Mouse (Mus musculus): ENCODE measurements around the gene BC005624.

BC005624 gene

DNA sequence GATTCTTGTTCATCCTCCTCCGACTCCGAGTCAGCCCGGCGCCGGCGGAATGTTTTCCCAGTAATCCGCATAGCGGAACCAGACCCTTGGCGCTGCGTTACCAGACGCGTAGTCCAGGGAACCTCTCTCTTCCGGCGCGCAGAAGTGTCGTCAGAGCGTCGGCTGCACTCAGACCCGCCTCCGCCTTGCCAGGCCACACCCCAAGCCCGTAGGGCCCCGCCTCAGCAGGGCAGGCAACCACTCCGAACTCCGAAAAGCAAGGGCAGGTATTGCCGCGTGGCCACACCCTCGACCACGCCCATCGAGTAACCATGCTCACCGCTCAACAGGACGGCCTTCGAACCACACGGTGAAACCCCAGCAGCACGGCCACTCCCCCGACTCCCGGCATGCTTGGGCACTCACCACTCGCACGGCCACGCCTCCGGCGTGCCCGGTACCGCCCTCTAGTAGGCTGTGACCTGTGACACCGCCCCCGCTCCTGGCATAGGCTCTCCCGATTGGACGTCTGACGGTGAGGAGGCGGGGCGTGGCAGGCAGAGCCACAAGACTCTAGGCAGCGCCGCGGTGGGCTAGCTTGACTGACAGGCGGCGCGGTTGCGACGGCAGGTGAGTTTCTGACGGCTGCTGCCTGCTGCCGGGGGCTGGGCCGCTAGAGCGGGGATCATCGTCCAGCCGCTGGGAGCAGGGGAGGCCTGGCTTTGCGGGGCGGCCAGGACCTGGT is at the start of gene BC005624, which contains the start of gene Usp20:
BC005624 (minus strand) TSS at position 412 of the 724 bp plus-strand sequence.
Usp20 (plus strand) TSS at position 490 of the 724 bp plus-strand sequence.
- peak; percentile 100 for DNase-seq (ENCODE audit: low spot score)

DNA sequence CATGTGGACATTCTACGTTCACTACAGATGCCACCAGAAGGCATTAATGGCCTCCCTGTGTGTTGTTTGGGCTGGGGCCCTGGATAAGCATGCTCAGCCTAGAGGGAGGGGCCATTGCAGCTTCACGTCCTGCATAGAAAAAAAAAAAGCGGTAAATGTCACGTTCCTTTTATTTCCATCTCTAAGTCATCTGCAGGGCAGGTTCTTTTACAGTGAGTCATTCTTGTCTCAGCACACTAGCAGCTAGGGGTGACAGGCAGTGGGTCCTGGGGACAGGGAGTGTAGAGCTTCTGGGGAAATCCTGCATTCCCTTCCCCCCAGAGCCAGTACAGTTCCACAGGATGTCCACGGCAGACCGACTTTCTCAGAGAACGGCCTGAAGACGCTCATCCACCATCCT is 44.6 kb upstream of the BC005624 start:
- DNase-seq (ENCODE audit: low spot score): no peak

DNA sequence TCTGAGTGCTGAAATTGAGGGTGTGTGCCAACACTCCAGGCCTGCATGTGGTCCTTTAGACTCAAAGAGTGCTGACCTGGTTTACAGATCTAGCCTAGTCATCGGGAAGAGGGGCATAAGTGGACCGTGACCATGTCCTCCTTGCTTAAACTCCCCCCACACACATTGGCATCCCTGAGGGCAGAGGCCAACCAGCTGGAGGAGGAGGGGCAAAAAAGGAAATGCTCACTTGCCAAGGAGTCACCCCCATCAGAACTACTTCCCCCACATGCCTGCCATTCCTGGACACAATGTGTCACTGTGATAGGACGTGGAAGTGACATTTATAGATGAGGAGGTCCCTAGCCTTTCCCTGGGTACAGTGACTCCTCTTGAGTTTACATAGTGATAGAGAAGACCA is 43.5 kb upstream of the BC005624 start:
- no peak for DNase-seq (ENCODE audit: low spot score)

DNA sequence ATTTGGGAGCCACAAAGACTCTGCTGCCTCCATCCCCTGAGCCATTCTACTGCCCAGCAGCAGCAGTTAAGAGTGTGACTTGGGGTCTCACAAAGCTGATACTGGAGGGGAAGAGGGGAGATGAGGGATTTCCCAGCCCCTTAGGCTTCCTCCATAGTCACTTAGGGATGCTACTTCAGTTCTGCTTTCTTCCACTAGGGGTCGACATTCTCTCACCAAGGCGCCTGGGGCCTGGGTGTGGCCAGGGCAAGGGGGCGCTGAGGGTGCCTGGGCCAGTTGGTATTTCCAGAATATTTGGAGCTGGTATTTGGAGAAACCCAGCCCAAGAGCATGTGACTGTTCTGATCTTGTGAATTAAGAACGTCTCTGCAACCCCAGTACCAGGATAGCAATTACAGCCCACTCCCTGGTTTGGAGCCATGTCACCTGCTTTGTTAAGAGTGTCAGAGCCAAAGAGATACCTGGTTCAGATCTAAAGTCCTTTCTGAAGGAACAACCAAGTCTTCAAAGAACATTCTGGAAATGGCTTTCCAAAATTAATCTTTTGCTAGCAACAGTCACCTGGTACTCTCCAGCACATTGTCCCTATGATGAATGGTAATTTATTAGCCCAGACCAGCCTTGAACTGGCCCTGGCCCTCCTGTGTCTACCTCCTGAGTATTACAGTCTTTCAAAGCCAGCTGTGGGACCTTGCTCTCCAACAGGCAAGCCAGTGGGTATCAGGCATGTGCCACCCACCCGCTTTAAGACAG is 42.8 kb upstream of the BC005624 start:
- peak; percentile 66 for DNase-seq (ENCODE audit: low spot score)

DNA sequence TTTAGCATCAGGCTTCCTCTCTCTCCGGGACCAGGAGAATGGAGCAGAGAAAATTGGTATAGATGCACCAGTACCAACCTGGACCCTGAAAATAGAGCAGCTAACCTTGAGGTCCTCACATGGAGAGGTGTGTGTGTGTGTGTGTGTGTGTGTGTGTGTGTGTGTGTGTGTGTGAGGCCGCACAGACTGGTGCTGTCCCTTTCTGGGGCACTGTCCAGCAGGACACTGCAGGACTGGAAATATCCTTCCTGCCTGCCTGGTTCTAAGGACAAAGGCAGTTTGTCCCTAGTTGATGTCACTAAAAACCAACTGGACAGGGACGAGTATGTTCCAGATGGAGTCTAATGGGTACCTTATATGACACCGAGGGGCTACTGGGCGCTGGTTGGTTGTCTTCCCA is 41.9 kb upstream of the BC005624 start:
- DNase-seq (ENCODE audit: low spot score): no peak

DNA sequence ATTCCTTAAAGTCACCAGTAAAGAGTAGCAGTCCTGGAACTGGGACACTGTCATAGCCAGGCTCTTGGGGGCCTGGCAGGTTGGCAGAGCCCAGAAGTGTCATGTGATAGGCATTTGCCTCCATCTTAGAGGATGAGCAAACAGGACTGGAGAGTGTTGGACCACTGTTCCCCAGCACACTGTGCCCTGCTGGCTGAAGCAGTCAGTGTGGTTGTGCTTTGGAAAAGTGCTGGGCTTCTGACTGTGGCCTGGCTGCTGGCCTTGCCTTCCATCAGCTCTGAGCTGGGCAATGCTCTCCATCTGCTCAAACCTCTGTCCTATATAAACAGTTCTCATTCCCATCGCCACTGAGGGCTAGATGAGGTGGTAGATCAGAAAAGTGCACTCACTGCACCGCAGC is 38.2 kb upstream of the BC005624 start:
- no peak for DNase-seq (ENCODE audit: low spot score)

DNA sequence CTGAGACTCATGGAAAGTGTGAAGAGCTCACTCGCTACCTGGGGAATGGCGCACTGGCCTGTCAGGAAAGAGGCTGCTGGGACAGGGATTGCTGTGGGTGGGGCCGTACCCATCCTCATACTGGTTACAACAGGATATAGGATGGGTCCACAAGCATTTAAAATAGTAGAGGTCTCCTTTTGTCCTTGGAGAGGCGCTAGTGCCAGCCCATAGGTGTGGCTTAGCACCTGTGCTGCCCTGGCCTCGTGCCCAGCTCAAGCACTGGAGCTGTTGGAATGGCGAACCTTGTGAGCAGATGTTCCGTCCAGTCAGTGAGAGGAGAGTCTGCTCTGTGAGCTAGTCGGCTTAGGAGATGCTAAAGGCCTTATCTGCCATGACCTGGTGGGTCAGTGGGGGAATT is 37.0 kb upstream of the BC005624 start:
- DNase-seq (ENCODE audit: low spot score): no peak

DNA sequence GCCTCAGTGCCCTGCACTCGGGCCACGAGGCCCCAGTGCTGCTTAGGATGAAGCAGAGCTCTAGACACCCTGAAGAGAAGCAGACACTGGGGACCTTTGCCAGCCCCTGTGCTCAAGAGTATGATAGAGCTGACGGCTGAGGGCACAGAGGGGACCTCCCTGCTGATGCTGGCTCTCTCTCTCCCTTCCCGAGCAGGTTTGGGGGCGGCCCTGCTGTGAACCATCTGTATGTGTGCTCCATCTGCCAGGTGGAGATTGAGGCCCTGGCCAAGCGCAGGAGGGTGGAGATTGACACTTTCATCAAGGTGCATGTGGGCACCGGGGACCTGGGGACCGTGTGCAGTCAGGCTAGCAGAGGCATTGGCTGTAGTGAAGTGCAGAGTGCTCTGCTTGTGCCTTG is 36.5 kb upstream of the BC005624 start:
- DNase-seq (ENCODE audit: low spot score): no peak

DNA sequence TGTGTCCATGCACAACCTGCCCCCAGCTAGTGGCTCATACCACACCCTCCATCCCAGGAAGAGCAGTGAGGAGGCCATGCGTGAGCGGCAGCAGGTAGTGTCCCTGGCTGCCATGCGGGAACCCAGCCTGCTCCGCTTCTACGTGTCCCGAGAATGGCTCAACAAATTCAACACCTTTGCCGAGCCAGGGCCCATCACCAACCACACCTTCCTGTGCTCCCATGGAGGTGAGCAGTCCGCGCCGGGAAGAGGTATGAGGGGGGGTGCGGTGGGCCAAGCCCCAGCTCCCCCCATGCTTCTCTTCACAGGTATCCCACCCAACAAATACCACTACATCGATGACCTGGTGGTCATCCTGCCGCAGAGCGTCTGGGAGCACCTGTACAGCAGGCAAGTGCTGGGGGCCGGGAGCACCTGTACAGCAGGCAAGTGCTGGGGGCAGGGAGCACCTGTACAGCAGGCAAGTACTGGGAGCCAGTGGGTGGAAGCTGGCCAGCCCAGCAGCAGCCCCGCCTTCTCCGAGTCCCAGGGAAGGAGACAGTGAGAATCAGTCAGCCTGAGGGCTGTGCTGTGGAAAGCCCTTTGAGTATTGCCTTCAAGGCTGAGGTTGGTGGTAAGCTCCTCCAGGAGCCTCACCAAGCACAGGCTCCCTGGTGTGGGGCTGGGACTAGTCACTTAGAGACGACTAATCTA is 35.8 kb upstream of the BC005624 start:
- DNase-seq (ENCODE audit: low spot score): no peak

DNA sequence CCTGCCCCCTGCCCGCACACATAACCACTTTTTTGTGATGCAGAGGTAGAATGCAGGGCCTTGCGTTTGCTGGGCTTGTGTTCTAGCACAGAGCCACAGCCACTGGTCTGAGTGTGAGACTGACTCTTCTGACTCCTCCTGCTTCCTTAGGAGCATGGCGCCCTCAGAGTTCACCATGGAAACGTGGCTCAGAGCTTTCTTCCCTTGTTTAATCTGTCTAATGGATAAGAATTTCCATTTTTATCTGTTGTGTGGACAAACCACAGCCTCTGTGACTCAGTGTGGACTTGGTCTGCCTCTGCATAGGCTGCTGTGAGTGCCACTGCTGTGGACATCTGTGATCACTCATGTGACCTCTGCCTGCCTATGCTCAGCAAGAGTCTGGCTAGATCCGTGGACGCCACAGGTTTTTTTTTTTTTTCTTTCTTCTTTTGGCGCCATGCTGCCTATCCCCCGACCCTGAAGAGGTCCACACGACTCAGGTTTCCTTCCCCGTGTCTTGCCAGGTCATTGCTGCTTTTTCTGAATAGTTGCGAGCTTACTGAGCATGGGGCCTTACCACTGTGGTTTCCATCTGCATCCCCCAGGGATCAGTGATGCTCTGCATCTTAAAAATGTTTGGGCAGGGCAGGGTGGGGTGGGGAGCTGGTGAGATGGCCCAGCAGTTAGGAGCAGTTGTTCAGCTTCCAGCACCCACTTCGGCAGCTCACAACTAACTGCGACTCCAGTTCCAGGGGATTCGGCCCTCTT is 31.5 kb upstream of the BC005624 start:
- DNase-seq (ENCODE audit: low spot score): no peak

DNA sequence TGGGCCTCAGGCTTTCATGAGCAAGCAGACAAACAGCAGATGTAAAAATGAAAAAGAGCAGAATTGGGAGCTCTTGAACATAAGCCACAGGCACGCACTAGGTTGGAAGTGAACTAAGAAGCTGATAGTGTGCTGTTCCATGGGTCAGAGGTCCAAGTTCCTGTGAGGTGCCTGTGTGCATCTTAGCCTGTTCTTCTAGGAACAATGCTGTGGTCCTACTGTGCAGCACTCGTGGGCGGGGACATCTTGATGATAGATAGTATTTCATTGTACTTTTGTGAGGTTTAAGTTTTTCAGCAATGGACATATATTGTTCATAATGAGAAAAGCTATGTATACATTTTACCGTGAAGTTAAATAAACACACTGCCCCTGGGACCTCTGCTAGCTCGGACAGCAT is 25.2 kb upstream of the BC005624 start:
- no peak for DNase-seq (ENCODE audit: low spot score)

DNA sequence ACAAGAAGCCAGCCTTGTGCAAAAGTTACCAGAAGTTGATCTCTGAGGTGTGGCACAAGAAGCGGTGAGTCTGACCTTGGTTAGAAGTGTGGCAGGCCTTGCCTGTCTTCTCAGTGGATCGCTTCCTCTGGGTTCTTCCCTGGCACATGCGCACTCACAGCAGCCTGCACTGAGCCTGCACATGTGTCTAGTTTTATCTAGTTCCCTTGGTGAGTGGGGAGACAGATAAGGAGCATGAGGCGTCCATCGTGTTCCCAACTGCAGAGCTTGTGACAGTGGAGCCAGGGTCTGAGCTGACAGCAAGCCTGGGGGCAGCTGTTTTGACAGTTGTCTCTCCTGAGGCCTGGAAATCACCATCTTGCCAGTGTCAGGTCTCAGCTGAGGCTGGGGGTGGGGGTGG is 24.4 kb upstream of the BC005624 start:
- no peak for DNase-seq (ENCODE audit: low spot score)

DNA sequence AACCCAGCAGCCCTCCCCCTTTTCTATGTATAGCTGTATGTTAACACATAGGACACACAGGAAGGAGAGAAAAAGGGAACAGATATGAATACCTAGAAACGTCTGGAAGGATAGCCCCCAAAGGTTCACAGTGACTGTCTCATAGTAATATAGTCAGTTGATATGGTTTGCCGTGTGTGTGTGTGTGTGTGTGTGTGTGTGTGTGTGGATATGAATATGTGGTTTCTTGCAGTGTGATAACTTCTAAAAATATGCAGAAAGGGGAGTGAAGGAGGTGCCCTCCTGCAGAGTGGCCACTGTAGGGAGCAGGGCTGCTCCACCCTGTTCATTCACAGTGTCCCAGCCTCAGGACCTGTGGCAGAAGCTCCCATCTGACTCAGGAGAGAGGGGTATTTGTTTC is 23.5 kb upstream of the BC005624 start:
- DNase-seq (ENCODE audit: low spot score): no peak

DNA sequence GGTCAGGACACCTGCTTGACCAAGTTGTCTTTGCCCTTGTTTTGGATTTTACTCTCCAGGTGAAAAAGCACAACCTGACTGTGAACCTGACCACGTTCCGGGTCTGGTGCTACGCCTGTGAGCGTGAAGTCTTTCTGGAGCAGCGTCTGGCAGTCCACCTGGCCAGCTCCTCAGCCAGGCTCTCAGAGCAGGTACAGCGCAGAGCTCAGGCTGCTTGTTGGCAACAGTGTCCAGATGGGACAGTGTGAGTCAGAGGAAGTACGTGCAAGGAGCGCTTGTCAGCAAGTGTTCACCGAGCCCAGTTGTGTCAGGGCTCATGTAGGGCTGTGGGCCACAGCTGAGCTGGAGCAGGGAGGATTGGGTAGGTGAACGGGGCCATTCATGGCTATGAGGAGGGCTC is 20.9 kb upstream of the BC005624 start:
- DNase-seq (ENCODE audit: low spot score): no peak

DNA sequence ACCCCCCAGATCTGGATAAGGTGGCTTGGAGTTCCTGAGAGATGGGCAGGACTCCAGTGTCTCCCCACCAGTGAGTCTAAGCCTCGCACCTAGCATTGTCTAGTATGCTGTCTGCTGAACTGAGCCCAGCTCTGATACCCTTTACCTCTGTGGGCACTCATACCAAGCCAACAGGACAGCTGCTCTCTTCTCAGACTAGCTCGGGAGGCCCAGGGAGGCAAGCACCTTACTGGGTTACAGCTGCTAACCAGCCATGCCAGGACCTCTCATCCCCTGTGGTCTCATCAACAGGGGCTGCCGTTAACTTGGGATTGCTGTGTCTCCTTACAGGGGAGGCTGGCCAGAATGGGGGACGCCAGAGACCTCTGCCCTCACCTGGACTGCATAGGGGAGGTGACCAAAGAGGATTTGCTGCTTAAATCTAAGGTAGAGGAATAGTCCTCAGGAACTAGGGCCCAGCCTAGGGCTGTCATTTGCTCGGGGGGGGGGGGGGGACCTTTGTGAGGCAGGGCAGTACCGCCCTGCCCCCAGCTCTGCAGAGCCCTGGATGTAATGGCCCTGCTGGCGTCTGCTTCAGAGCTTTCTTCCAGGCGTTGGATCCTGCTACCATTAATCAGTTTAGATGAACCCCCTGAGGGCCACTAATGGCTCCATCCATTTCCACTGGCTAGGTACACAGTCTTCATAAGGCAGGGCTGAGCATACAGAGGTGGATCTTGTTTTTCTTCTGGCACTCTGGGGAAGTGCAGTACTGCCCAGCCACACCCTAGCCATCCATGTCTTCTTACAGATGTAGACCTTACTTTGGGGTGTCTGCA is 16.7 kb upstream of the BC005624 start:
- DNase-seq (ENCODE audit: low spot score): no peak

DNA sequence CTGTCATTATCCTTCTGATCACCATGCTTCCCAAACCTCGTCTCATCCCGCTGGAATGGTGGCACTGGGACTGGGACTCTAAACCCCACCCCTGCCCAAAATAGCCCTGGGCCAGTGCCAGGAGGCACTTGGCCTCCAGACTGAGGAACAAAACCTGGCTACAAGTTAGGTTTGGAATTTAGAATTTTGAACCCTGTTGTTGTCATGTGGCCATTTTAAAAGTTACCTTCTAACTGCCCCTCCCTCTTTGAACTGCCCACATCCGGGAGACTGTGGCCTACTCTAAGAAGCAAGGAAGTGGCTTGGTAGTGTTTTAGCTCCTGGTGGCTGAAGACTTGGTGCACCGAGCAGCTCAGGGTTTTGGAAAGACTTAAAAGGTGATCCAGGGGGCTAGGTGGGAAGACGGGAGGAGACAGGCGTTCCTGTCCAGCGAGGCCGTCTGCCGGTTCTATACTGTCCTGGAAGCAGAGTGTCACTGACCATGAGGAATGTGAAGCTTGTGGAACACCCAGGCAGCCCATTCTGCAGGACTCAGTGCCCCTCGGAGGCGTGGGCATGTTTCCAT is 13.5 kb upstream of the BC005624 start:
- DNase-seq (ENCODE audit: low spot score): no peak

DNA sequence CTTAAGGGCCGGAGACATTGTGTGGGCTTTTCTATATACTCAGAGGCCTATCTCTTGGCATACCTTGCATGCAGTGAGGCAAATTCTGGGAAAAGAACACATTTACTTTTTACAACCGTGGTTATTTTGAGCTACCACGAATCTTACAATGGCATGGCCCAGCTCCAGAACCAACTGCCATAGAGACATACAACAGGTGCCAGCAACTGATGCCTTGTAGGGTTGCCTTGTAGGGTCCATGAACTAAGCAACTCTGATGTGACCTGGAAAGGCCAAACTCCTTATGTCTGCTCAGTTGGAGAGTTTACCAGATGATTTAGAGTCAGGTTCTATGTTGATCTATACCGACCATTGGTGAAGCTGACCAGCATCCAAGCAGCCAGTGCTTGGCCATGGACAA is 12.9 kb upstream of the BC005624 start:
- no peak for DNase-seq (ENCODE audit: low spot score)

DNA sequence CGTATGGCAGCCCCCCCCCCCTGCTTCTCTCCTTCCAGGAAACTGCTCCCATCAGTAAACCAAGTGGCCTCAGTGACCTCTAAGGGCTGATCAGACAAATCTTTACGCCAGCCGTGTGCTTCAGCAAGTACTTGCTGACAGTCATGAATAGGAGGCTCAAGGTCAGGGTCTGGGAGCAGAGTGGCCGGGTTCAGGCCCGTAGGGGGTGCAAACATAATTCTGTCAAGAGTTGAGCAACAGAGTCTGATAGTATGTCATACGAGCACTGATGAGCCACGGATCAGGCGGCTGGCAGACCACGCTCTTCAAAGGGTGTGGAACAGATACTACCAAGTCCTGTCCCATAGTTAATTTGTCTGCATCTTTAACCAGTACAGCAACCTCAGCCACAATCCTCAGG is 8.2 kb upstream of the BC005624 start:
- no peak for DNase-seq (ENCODE audit: low spot score)

DNA sequence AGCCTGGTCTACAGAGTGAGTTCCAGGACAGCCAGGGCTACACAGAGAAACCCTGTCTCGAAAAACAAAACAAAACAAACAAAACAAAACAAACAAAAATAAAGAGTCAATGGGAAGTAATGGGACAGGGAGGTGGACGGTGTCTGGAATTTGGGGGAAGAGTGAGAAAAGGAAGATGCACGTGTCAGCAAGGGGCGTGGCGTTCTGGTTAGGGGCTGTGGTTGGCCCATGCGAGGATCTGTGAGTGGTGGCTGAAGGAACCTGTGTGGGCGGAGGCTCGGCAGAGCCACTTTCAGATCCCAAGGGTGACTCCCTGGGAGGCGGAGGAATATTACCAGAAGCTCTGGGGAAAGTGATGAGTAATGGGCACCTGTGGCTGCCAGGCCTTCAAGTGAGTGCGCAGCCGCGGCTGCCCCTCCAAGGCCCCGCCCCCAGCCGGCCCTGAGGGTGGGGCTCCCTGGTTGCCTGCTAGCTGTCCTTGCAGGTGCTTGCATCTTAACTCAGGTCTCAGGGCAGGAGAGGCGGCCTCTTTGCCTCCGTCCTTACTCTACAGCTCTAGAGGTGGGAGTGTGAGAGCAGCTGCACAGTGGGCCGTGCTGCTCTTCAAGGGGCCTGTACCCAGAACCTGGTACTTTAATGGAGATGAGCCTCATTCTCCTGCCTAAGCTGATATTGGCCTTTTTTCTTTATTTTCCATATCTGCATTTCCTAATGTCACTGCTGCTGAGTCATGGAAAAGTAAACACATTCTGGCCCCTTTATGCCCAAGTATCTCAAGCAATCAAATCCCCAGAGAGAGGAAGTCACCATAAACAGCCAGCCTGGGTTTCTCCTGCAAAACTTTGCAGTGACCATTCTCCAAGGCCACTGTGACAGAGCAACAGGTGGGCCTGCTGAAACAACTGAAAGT is 3.4 kb upstream of the BC005624 start:
- no peak for DNase-seq (ENCODE audit: low spot score)

DNA sequence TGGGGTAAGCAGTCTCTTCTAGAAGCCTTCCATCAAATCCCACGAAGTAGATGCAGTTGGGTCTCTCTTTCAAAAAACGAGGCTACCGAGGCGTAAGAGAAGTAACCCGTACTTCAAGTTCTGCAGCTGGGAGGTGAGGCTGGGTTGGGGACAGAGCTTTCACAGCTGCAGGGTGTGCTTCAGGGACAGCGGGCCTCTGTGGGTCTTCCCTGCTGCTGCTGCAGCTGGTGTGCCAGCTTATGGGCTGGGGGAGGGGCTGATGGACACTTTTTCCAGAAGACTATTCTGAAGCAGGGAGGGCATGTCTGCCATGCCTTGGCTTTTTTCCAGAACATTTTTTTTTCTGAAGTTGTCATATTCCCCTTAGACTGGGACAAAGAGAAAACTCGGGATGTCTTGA is 1.0 kb upstream of the BC005624 start:
- no peak for DNase-seq (ENCODE audit: low spot score)
